Mouse (Mus musculus) G1E-ER4 (cell line): ENCODE measurements around the gene B4galt2. TPM values are rescaled to one million over a fixed set of nuclear protein-coding genes. Genes with fewer than 3 reads are reported as not detected.
A peak's percentile ranks its signal among the peaks of the same experiment; 100 is the strongest.

Source experiments
- GATA1 ChIP-seq: IDR thresholded peaks from one replicate; pipeline ENCODE4 v1.8.0; 2012; ENCODE audit warnings: low read length, inconsistent platforms
- polyA plus RNA-seq: library from polyadenylated mRNA; stranded (reverse); fragments of >175 nt; gene quantifications from 2 replicates; pipeline ENCODE4 v1.2.3, GENCODE M21; 2012

B4galt2 gene
- polyA plus RNA-seq: not detected in 2 replicates

DNA sequence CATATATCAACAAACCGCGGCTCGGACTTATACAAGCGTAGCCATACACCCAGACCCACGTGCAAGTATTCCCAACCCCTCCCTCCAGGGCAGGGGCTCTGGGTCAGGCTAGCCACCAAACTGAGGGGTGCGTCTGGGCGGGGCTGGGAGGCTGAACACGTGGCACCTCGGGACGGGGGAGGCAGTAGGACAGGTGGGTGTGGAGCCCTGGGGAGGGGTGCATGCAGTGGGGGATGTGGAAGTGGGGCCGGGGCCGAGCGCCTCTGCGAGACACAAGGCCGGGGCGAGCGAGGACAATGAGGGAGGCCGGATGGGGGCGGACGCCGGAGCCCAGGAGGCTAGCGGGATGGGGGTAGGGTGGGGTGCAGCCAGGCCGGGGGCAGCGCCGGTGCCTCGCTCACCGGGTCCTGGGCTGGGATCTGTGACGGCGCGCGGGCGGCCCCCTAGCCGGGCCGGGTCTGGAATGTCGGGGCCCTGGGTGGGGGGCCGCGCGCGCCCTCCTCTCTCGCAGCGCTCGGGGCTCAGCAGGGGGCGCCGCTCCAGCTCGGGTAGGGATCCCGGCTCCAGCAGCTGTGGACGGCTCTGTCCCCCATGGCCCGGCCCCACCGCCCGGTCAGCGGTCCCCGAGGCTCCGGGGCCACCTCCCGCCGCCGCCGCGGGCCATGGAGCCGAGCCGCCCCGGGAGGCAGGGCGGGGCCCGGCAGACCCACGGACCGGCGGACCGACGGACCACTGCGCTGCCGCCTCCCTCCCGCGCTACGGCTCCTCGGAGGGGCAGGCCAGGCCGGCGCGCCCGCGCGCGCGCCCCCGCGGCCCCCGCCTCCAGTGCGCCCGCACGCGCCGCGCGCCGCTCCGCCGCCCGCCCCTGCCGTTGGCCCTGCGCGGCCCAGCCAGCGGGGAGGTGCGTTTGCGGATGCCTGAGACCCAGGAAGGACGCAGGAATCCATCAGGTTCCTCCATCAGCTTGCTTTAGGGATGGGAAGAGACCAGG, at the start of gene B4galt2:
B4galt2 (minus strand) TSS at position 787 of the 991 bp plus-strand sequence.
- no peak for TF ChIP-seq GATA1

DNA sequence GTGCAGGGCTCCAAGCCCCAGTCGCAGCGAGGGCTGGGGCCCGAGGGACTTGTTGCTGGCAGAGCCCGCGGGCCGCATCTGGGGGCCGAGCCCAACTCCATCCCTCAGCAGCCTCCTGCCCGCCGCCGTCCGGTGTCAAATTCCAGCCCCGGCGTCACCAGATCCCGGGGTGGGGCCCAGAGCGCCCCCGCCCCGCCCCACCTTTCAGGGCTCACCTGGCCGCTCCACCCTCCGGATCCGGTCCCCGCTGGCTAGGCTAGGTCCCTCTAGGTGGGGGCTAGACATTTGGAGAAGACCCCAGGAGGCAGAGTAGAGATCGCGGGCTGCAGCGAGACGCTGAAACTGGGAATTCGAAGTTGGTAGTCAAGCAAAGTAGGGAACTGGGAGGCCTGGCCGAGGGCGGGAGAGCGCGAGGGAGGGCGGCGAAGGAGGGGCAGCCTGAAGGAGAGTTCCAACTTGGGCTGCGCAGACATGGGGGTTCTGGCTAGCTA, 46.1 kb upstream of the B4galt2 start, which contains the start of gene Artn:
Artn (minus strand) TSS at position 373 of the 491 bp plus-strand sequence.
- no peak for TF ChIP-seq GATA1

- TF ChIP-seq GATA1: peak; percentile 63
Measured at GRCm38 (mm10) chr4:117928699-117929241, 45.5 kb upstream of the B4galt2 start.

DNA sequence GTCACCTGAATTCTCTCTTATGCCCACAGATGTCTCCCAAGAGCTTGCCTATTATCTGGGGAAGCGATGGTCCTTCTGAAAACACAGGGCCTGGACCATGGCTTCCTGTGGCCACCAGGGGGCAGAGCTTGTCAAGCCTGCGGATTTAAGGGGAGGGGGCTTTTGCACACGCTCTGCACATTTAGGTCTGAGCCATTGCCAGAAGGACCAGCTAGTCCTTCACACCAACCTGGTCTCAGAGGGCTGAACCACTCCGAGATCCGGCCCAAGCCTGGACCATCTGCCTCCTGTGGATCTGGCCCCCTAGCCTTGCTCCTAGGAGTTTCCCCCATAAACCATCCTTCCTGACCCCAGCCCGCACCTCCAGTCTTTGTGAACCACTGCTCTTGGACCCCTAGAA, 44.9 kb upstream of the B4galt2 start:
- no peak for TF ChIP-seq GATA1

GRCm38 (mm10) chr4:117926545-117927482, 43.5 kb upstream of the B4galt2 start:
- TF ChIP-seq GATA1: no peak

DNA sequence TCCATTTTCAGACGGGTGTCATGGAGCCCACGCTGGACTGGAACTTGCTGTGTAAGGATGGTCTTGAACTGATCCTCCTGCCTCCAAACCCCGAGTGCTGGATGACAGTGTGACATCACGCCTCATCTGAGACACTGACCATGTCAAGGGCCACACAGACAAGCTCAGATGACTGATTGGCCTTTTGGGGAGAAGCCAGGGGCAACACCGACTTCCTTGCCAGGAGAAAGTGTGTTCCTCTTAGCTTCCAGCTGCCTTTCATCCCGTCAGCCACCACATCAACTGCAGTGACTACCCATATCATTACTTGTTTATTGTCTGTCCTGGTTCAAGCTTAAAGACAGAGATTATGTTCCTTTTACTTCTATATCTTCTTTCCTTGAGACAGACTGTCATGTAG, 41.6 kb upstream of the B4galt2 start:
- no peak for TF ChIP-seq GATA1

GRCm38 (mm10) chr4:117923450-117923849, 40.2 kb upstream of the B4galt2 start:
- TF ChIP-seq GATA1: no peak

DNA sequence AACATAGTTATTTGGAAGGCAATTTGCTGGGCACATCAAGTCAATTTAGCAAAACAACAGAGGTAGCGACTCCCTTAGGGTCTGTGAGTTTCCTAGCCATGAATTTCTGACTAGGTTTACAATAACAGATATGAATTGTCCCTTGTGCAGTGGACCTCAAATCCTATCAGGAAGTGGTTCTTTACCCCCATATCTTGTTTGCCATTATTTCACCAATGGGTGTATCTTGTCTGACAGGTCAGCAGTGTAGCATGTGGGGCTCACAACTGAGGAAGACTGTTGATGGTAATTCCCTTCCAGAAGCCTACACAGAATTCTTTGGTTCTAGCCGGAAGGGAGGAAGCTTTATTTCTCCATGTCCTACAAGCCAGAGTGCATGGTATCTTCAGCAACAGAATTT, 38.1 kb upstream of the B4galt2 start:
- TF ChIP-seq GATA1: peak; percentile 55

- TF ChIP-seq GATA1: no peak
Measured at GRCm38 (mm10) chr4:117918762-117919161, 35.5 kb upstream of the B4galt2 start.

DNA sequence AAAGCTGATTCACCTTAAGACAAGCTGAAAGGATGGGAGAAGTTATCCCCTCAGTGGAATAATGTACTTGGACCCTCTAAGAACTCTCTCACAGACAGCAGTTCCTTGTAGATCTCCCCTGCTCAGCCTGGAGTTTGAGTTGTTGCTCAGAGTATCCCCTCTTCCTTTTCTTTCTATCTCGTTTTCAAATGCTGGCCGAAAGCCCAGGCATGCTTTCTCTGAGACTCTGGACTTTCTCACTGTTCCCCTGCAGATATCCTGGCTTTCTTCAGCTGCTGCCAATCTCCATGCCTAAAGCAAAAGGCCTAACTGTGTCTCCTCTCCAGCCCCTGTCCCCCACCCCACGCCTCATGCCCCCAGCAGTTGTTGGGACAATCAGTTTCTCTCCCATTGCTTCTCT, 35.0 kb upstream of the B4galt2 start:
- no peak for TF ChIP-seq GATA1

DNA sequence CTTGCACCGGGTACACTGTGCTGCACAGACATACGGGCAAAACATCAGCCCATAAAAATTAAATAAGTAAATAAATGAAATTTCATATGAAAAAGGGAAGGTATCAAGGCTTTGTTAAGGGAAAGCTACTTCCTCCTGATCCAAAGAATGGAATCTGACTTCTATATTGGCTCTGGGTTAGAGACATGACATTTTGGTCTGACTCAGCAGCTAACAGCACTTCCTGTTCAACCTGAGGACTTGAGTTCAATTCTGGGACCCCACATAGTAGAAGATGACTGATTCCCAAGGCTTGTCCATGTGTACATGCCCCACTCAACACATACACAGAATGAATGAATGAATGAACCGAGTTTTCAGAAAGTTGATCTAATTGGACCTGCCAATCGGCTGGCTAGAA, 34.6 kb upstream of the B4galt2 start:
- no peak for TF ChIP-seq GATA1

- TF ChIP-seq GATA1: no peak
Measured at GRCm38 (mm10) chr4:117917402-117917801, 34.1 kb upstream of the B4galt2 start.

- no peak for TF ChIP-seq GATA1
Measured at GRCm38 (mm10) chr4:117916386-117916785, 33.1 kb upstream of the B4galt2 start.

DNA sequence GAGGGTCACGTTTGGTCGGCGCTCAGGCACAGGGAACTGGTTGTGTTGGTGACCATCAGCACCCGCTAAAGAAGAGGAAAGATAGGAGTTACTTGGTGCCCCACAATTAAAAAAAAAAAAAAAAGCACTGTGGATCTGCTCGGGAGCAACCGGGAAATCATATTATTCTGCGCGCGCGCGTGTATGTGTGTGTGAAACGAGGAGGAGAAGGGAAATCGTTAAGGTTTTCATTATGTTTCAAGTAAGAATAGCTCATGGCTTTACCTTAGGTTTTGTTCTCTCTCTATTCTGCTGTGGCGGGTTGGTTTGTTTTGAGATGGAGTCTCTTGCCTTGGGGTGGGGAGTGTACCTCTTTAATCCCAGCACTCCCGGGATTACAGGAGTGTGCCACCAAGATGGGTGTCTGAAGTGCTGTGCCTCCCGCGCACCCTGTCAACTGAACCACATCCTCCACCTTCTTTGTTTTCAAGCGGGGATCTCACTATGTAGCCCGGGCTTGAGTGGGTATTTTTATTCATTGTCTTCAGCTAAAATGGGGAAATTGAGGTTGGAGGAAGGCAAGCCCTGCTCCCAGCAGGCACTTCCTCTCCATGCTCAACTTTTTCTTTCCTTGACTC, 32.3 kb upstream of the B4galt2 start:
- no peak for TF ChIP-seq GATA1
